20 mouse cellular contexts compared by ENCODE assay signal in genomic region chr4:82645679-82646078, GRCm38 (mm10). TPM values are rescaled to one million over a fixed set of nuclear protein-coding genes. Genes with fewer than 3 reads are reported as not detected.
DNase-seq lines count a peak whose midpoint lies in the region; ATAC-seq and TF ChIP-seq lines count a peak whose summit lies in the region.
"Had no signal": no experiment of that assay in that cellular context is flagged by ENCODE, and none has a peak within 500 bp of the region (broad histone marks: within the 10 kb centered on the region; RNA-seq: fewer than 3 reads in every experiment).

No protein-coding gene starts in this region.

- H3K79me2 ChIP-seq in myocyte (ENCODE audit: control insufficient read depth, insufficient read depth): no peaks in the 10 kb centered on the region

- no peak overlapping the region for H3K4me3 ChIP-seq in myocyte
- H3K4me3 ChIP-seq: embryonic facial prominence, embryonic 10.5 days; embryonic facial prominence, embryonic 12.5 days; forebrain, embryonic 12.5 days; forebrain, embryonic 15.5 days had no signal

- H3K4me2 ChIP-seq in myocyte (ENCODE audit: low read depth): no peak overlapping the region
- H3K4me2 ChIP-seq: embryonic facial prominence, embryonic 12.5 days; forebrain, embryonic 12.5 days; forebrain, embryonic 15.5 days had no signal

- ATAC-seq in common myeloid progenitor, adult 5-6 weeks (replicated peaks; ENCODE audit: low read depth, poor library complexity, severe bottlenecking): 0 out of 2 replicates have a peak, but pooled peaks have one; percentile 36

- intact Hi-C loops in heart, postnatal 36 days (cut with DNase I): loop anchor here (10.0 kb wide), 1 partner anchor 189 kb away; no protein-coding TSS in a partner anchor

- TF ChIP-seq POLR2A in myocyte (IDR thresholded peaks at IDR 0.05; ENCODE audit: insufficient read length, low read depth): no peak

- H3K27me3 ChIP-seq in myocyte (ENCODE audit: control insufficient read depth, insufficient read depth, insufficient read length): no peaks in the 10 kb centered on the region
- H3K27me3 ChIP-seq: embryonic facial prominence, embryonic 12.5 days; forebrain, embryonic 12.5 days; forebrain, embryonic 15.5 days had no signal

- no peak overlapping the region for H3ac ChIP-seq in myocyte (ENCODE audit: control insufficient read depth, insufficient read length)

- peak; percentile 44 for DNase-seq in heart, adult 11 months
- no peak for DNase-seq in heart, postnatal 36 days
- DNase-seq in frontal cortex, postnatal 10 days (ENCODE audit: low spot score in 2 of 2): no peak
- DNase-seq: adrenal gland, adult 2 months; adrenal gland, postnatal 10 days; adrenal gland, postnatal 25 days; cerebellum, adult 11 months; cerebellum, adult 18-20 months; cerebellum, adult 8-10 months; cerebellum, adult 9-11 months; cerebellum, postnatal 14 days; cerebellum, postnatal 36 days; forebrain, postnatal 0 days had no signal

- H3K36me3 ChIP-seq in myocyte (ENCODE audit: control insufficient read depth, insufficient read depth): no peaks in the 10 kb centered on the region
- H3K36me3 ChIP-seq: embryonic facial prominence, embryonic 10.5 days; embryonic facial prominence, embryonic 12.5 days; forebrain, embryonic 12.5 days; forebrain, embryonic 15.5 days had no signal

TF ChIP-seq in myocyte, 11 proteins besides CTCF, POLR2A, EP300 and RAD21:
- no peak for TF ChIP-seq POLR2AphosphoS2 (IDR thresholded peaks at IDR 0.05; ENCODE audit: insufficient read length, low read depth)
- TF ChIP-seq SRF (IDR thresholded peaks at IDR 0.05; ENCODE audit: control insufficient read depth, insufficient read length, low read depth): no peak
- no peak for TF ChIP-seq TCF12 (IDR thresholded peaks at IDR 0.05; ENCODE audit: insufficient read depth, poor library complexity, severe bottlenecking)
- no peak for TF ChIP-seq E2F4 (IDR thresholded peaks at IDR 0.05; ENCODE audit: insufficient read depth)
- no peak for TF ChIP-seq MAX (IDR thresholded peaks at IDR 0.05; ENCODE audit: low read depth)
- TF ChIP-seq USF1 (IDR thresholded peaks at IDR 0.05; ENCODE audit: low read depth): no peak
- peak in 2 of 3 experiments; percentile 51 to 64 for TF ChIP-seq MYOG (IDR thresholded peaks at IDR 0.05; ENCODE audit: control insufficient read depth in 1 of 3, insufficient read depth in 1 of 3, insufficient read length in 2 of 3, low read depth in 2 of 3)
- peak in 1 of 3 experiments; percentile 80 for TF ChIP-seq MYOD1 (IDR thresholded peaks at IDR 0.05; ENCODE audit: control insufficient read depth in 1 of 3, insufficient read length in 2 of 3, low read depth in 2 of 3)
- no peak for TF ChIP-seq TCF3 (IDR thresholded peaks at IDR 0.05; ENCODE audit: insufficient read length, low read depth)
- no peak for TF ChIP-seq REST (IDR thresholded peaks at IDR 0.05; ENCODE audit: insufficient read depth, insufficient read length)
- TF ChIP-seq CEBPB (IDR thresholded peaks at IDR 0.05; ENCODE audit: insufficient read depth, poor library complexity, severe bottlenecking): no peak
TF ChIP-seq in myocyte: peak in this region for 2.

RNA-seq across cellular contexts. Expression of gene Nfib, which starts 59.9 kb away (rescaled TPM):
- 100 to 1,000 TPM; 113 to 131 TPM for total RNA-seq in heart, postnatal 36 days (2021)
- 0.10 TPM in 1 of 2 replicates, not detected in the other for total RNA-seq in common myeloid progenitor, adult 5-6 weeks (2017)
- 7.7 TPM for polyA plus RNA-seq in myocyte (2012; fragmentation: generic; extraction: Trizol)
- total RNA-seq: MEL had no signal

Comparison
In these comparisons a context has a peak if more than half of its experiments do, and no peak if none do; other contexts are left out.
1. RNA of gene Nfib, which starts 59.9 kb away (total RNA-seq): 113 to 131 TPM in heart, postnatal 36 days; 0.10 TPM in common myeloid progenitor, adult 5-6 weeks; every median in the first group is over 100 times any median in the second.